Mouse (Mus musculus): Measurements from ENCODE around the gene Hist2h2bb.
"Not testable (repeated sequence)": the region's sequence is repeated elsewhere in the genome, so short reads cannot be mapped to it uniquely, and the experiment has no call there.

Gene Hist2h2bb

GRCm38 (mm10) chr3:96239949-96240798, 29.4 kb upstream of the Hist2h2bb start, which contains the start of gene Hist2h2aa2:
Hist2h2aa2 (minus strand) TSS chr3:96240276.
- peak; percentile 99 for DNase-seq (ENCODE audit: low spot score in 2 of 2)

GRCm38 (mm10) chr3:96240799-96241197, 28.8 kb upstream of the Hist2h2bb start:
- no peak for DNase-seq (ENCODE audit: low spot score in 2 of 2)

GRCm38 (mm10) chr3:96243921-96244572, 25.5 kb upstream of the Hist2h2bb start:
- DNase-seq (ENCODE audit: low spot score in 2 of 2) = no peak

GRCm38 (mm10) chr3:96245003-96245886, 24.3 kb upstream of the Hist2h2bb start, which contains the start of gene Hist2h2aa1:
Hist2h2aa1 (plus strand) TSS chr3:96245497.
- peak; percentile 89 to 92 for DNase-seq (ENCODE audit: low spot score in 2 of 2)

- DNase-seq (ENCODE audit: low spot score in 2 of 2) = peak in 1 of 2 experiments; percentile 39
These were observed 23.5 kb upstream of the Hist2h2bb start for GRCm38 (mm10) chr3:96246018-96246417.

GRCm38 (mm10) chr3:96246427-96246856, 23.1 kb upstream of the Hist2h2bb start, which contains the start of gene Hist2h3c1:
Hist2h3c1 (plus strand) TSS chr3:96246685.
- not testable (repeated sequence) for DNase-seq (ENCODE audit: low spot score in 2 of 2)

GRCm38 (mm10) chr3:96247356-96248140, 22.0 kb upstream of the Hist2h2bb start:
- DNase-seq (ENCODE audit: low spot score in 2 of 2) = no peak

- DNase-seq (ENCODE audit: low spot score in 2 of 2) = no peak
These were observed 21.2 kb upstream of the Hist2h2bb start for GRCm38 (mm10) chr3:96248141-96249033.

- peak in 1 of 2 experiments; percentile 68 for DNase-seq (ENCODE audit: low spot score in 2 of 2)
These were observed 20.6 kb upstream of the Hist2h2bb start for GRCm38 (mm10) chr3:96249034-96249345.

- DNase-seq (ENCODE audit: low spot score in 2 of 2) = no peak
These were observed 18.7 kb upstream of the Hist2h2bb start for GRCm38 (mm10) chr3:96250890-96251289.

GRCm38 (mm10) chr3:96251787-96252186, 17.8 kb upstream of the Hist2h2bb start:
- no peak for DNase-seq (ENCODE audit: low spot score in 2 of 2)

GRCm38 (mm10) chr3:96254683-96255355, 14.7 kb upstream of the Hist2h2bb start:
- DNase-seq (ENCODE audit: low spot score in 2 of 2) = peak in 1 of 2 experiments; percentile 64

GRCm38 (mm10) chr3:96255926-96256593, 13.5 kb upstream of the Hist2h2bb start:
- DNase-seq (ENCODE audit: low spot score in 2 of 2) = no peak

- DNase-seq (ENCODE audit: low spot score in 2 of 2) = no peak
These were observed 12.4 kb upstream of the Hist2h2bb start for GRCm38 (mm10) chr3:96257190-96257589.

- DNase-seq (ENCODE audit: low spot score in 2 of 2) = no peak
These were observed 9.3 kb upstream of the Hist2h2bb start for GRCm38 (mm10) chr3:96260220-96260619.

GRCm38 (mm10) chr3:96261623-96262022, 7.9 kb upstream of the Hist2h2bb start:
- DNase-seq (ENCODE audit: low spot score in 2 of 2) = no peak

- peak; percentile 81 to 87 for DNase-seq (ENCODE audit: low spot score in 2 of 2)
These were observed 7.2 kb upstream of the Hist2h2bb start for GRCm38 (mm10) chr3:96262216-96262875.

GRCm38 (mm10) chr3:96262979-96263550, 6.5 kb upstream of the Hist2h2bb start, which contains the start of gene Hist2h4:
Hist2h4 (minus strand) TSS chr3:96263311.
- peak; percentile 96 to 98 for DNase-seq (ENCODE audit: low spot score in 2 of 2)

Measured in spleen, postnatal 4 days (tissue).